Mouse (Mus musculus) ES-Bruce4 (cell line): ENCODE results near the gene Cfap45. TPM values are rescaled to one million over a fixed set of nuclear protein-coding genes. Genes with fewer than 3 reads are reported as not detected.
A peak's percentile ranks its signal among the peaks of the same experiment; 100 is the strongest.

Experiments used
- H3K27ac ChIP-seq: 2 replicates; pipeline ENCODE4 v1.5.1; 2012; ENCODE audit warnings: low read length, inconsistent platforms; ENCODE audit not compliant: insufficient read depth
- H3K27me3 ChIP-seq: 2 replicates; pipeline ENCODE4 v1.6.1; 2012; ENCODE audit warnings: mild to moderate bottlenecking, low read length, inconsistent platforms; ENCODE audit not compliant: control insufficient read depth, poor library complexity, insufficient read depth, severe bottlenecking
- H3K36me3 ChIP-seq: 2 replicates; pipeline ENCODE4 v1.6.1; 2012; ENCODE audit warnings: inconsistent platforms, mild to moderate bottlenecking, low read length, moderate library complexity; ENCODE audit not compliant: control insufficient read depth, poor library complexity, insufficient read depth, severe bottlenecking
- H3K4me1 ChIP-seq: one replicate; pipeline ENCODE4 v1.8.1; 2011; ENCODE audit warnings: low read length; ENCODE audit not compliant: control insufficient read depth, insufficient read depth
- H3K4me3 ChIP-seq: 2 replicates; pipeline ENCODE4 v1.5.1; 2011; ENCODE audit warnings: low read depth, mild to moderate bottlenecking, low read length
- H3K9ac ChIP-seq: 2 replicates; pipeline ENCODE4 v1.6.1; 2012; ENCODE audit warnings: low read depth, mild to moderate bottlenecking, inconsistent platforms; ENCODE audit not compliant: poor library complexity, severe bottlenecking
- H3K9me3 ChIP-seq: replicated peaks from 2 replicates; pipeline ENCODE4 v1.6.1; 2012; ENCODE audit warnings: mild to moderate bottlenecking, low read length, inconsistent platforms; ENCODE audit not compliant: control insufficient read depth, poor library complexity, insufficient read depth, severe bottlenecking
- CTCF ChIP-seq: IDR thresholded peaks from one replicate; pipeline ENCODE4 v1.8.1; 2011; ENCODE audit warnings: low read depth, low read length
- EP300 ChIP-seq: IDR thresholded peaks from 2 replicates; pipeline ENCODE4 v1.6.1; 2011; ENCODE audit warnings: low read depth, low read length; ENCODE audit not compliant: insufficient read depth
- POLR2A ChIP-seq: IDR thresholded peaks from one replicate; pipeline ENCODE4 v1.8.1; 2011; ENCODE audit warnings: low read length; ENCODE audit not compliant: insufficient read depth
- polyA plus RNA-seq: library from polyadenylated mRNA; stranded (reverse); fragments of >200 nt; gene quantifications from 2 replicates; pipeline ENCODE4 v1.2.4, GENCODE M21; 2011; ENCODE audit warnings: low read depth; ENCODE audit not compliant: missing spikeins, insufficient read depth, insufficient read length

Cfap45 gene
- polyA plus RNA-seq, 1 experiment = 2.1 TPM

GRCm38 (mm10) chr1:172507001-172507400, 13.6 kb upstream of the Cfap45 start:
- H3K9me3 ChIP-seq = no peaks in the 10 kb centered on the region
- TF ChIP-seq POLR2A (no peak), CTCF (no peak), EP300 (no peak)
- peaks cover 7% of the 10 kb centered on the region for H3K4me1 ChIP-seq
- no peak overlapping the region for H3K4me3 ChIP-seq
- no peak overlapping the region for H3K27ac ChIP-seq
- no peaks in the 10 kb centered on the region for H3K27me3 ChIP-seq
- peaks cover 13% of the 10 kb centered on the region for H3K36me3 ChIP-seq
- H3K9ac ChIP-seq = no peak overlapping the region

DNA sequence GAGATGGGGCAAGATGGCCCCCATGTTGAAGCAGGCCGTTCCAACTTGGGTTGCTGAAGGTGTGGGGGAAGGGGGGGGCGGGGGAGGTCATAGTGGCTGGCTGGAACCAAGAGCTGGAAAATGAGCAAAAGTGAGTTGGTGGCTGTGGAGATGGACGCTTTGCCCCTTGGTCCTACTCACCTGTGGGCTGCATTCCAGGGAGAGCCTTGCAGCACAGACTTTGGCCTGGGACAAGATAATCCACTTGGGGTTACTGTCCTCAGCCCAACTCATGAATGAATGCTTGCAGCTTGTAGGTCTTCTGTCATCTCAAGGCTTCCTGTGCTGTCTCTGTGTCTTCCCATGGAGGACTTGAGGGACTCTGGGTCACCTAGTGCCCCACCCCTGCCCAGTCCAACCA, 12.9 kb upstream of the Cfap45 start:
- Histone ChIP-seq H3K27me3 (no peaks in the 10 kb centered on the region), H3K9me3 (no peaks in the 10 kb centered on the region), H3K9ac (no peak overlapping the region), H3K4me3 (no peak overlapping the region), H3K27ac (no peak overlapping the region), H3K4me1 (peaks cover 4% of the 10 kb centered on the region), H3K36me3 (peaks cover 13% of the 10 kb centered on the region)
- no peak for TF ChIP-seq POLR2A
- TF ChIP-seq CTCF = no peak
- no peak for TF ChIP-seq EP300

DNA sequence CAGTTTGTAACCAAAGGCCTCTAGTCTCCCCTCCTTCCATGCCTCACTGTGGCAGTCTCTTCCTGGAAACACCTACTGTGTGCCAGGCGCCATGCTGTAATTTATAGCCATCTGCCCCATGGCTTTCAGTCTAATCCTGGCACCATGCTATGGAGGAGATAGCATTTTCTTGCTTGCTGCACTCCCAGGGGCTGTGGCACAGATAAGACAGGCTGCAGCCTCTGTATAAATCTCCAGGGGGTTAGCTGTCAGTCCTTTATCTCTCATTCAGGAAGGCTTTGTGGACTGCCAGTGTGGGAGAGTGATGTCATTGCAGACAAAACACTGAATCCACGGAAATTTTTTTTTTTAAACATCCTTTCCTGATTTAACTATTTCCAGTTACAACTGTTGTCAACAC, 12.4 kb upstream of the Cfap45 start:
- Histone ChIP-seq H3K9me3 (no peaks in the 10 kb centered on the region), H3K4me3 (no peak overlapping the region), H3K4me1 (peaks cover 4% of the 10 kb centered on the region), H3K36me3 (peaks cover 13% of the 10 kb centered on the region), H3K27ac (no peak overlapping the region), H3K9ac (no peak overlapping the region), H3K27me3 (no peaks in the 10 kb centered on the region)
- no peak for TF ChIP-seq CTCF
- TF ChIP-seq EP300 = no peak
- TF ChIP-seq POLR2A = no peak

GRCm38 (mm10) chr1:172509235-172509634, 11.4 kb upstream of the Cfap45 start:
- Histone ChIP-seq H3K27ac (no peak overlapping the region), H3K36me3 (peaks cover 13% of the 10 kb centered on the region), H3K9ac (no peak overlapping the region), H3K4me1 (peaks cover 2% of the 10 kb centered on the region), H3K27me3 (no peaks in the 10 kb centered on the region), H3K9me3 (no peaks in the 10 kb centered on the region), H3K4me3 (no peak overlapping the region)
- no peak for TF ChIP-seq POLR2A
- no peak for TF ChIP-seq EP300
- TF ChIP-seq CTCF = no peak

DNA sequence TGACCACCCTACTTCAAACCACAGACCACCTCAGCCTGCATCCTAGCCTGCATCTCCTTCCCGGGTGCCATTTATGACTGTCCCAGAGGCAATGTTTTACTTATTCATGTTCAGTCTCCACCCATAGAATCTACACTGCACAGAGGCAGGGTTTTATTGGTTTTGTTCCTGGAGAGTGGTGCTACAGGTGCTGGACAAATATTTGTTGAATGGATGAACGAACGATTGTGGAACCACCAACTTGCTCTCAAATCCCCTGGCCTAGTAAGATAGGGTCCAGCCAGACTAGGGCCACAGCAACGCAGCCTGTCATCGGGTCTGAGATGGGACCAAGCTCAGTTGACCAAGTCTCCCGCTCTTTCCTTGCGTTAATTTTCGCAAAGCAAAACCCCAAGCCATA, 10.6 kb upstream of the Cfap45 start:
- Histone ChIP-seq H3K36me3 (peaks cover 13% of the 10 kb centered on the region), H3K4me3 (0 out of 2 replicates have a peak overlapping the region, but pooled peaks have one; percentile 26), H3K27me3 (no peaks in the 10 kb centered on the region), H3K27ac (no peak overlapping the region), H3K9me3 (no peaks in the 10 kb centered on the region), H3K9ac (0 out of 2 replicates have a peak overlapping the region, but pooled peaks have one; percentile 7), H3K4me1 (peaks cover 2% of the 10 kb centered on the region)
- TF ChIP-seq CTCF (no peak), EP300 (no peak), POLR2A (no peak)

- Histone ChIP-seq H3K9ac (0 out of 2 replicates have a peak overlapping the region, but pooled peaks have one; percentile 7), H3K4me1 (peaks cover 2% of the 10 kb centered on the region), H3K4me3 (0 out of 2 replicates have a peak overlapping the region, but pooled peaks have one; percentile 26), H3K9me3 (no peaks in the 10 kb centered on the region), H3K36me3 (peaks cover 13% of the 10 kb centered on the region), H3K27ac (no peak overlapping the region), H3K27me3 (no peaks in the 10 kb centered on the region)
- TF ChIP-seq CTCF = no peak
- no peak for TF ChIP-seq EP300
- no peak for TF ChIP-seq POLR2A
Observed at GRCm38 (mm10) chr1:172510421-172510972, 10.1 kb upstream of the Cfap45 start.
